Mouse (Mus musculus) liver, embryonic 15.5 days (tissue): ENCODE data around the gene Ntrk1. TPM values are rescaled to one million over a fixed set of nuclear protein-coding genes. Genes with fewer than 3 reads are reported as not detected.
A peak's percentile ranks its signal among the peaks of the same experiment; 100 is the strongest.

ENCODE experiments used
- ATAC-seq: fragments of 200-750 bp; cut with Nextera tagmentation; 2 replicates; pipeline ENCODE4 v1.8.0; 2017; ENCODE audit warnings: moderate number of reproducible peaks, mild to moderate bottlenecking, moderate library complexity; ENCODE audit not compliant: insufficient read depth
- H3K27ac ChIP-seq: fragments of 300-500 bp; sonication (generic); replicated peaks from 2 replicates; pipeline ENCODE4 v1.5.1; 2015; ENCODE audit warnings: mild to moderate bottlenecking, inconsistent platforms
- H3K27me3 ChIP-seq: fragments of 300-500 bp; sonication (generic); 2 replicates; pipeline ENCODE4 v1.6.1; 2015; ENCODE audit warnings: mild to moderate bottlenecking, inconsistent platforms
- H3K36me3 ChIP-seq: fragments of 300-500 bp; sonication (generic); replicated peaks from 2 replicates; pipeline ENCODE4 v1.6.1; 2015; ENCODE audit warnings: moderate library complexity, mild to moderate bottlenecking, inconsistent platforms
- H3K4me1 ChIP-seq: fragments of 300-500 bp; sonication (generic); replicated peaks from 2 replicates; pipeline ENCODE4 v1.6.1; 2015; ENCODE audit warnings: inconsistent platforms
- H3K4me2 ChIP-seq: fragments of 300-500 bp; sonication (generic); 2 replicates; pipeline ENCODE4 v1.6.1; 2015; ENCODE audit warnings: moderate library complexity, mild to moderate bottlenecking, inconsistent platforms
- H3K4me3 ChIP-seq: fragments of 300-500 bp; sonication (generic); replicated peaks from 2 replicates; pipeline ENCODE4 v1.5.1; 2015; ENCODE audit warnings: mild to moderate bottlenecking, inconsistent platforms
- H3K9ac ChIP-seq: fragments of 300-500 bp; sonication (generic); 2 replicates; pipeline ENCODE4 v1.6.1; 2015; ENCODE audit warnings: moderate library complexity, mild to moderate bottlenecking, inconsistent platforms
- H3K9me3 ChIP-seq: fragments of 300-500 bp; sonication (generic); replicated peaks from 2 replicates; pipeline ENCODE4 v1.6.1; 2016; ENCODE audit warnings: inconsistent platforms
- WGBS: fragments of 180-500 bp; shearing (Covaris S2); methylation state at CpG from one replicate; pipeline ENCODE4 v1.1.7; 2015; ENCODE audit warnings: mixed read lengths; ENCODE audit not compliant: insufficient replicate concordance; 5-methylcytosine and 5-hydroxymethylcytosine counted together
- polyA plus RNA-seq: library from polyadenylated mRNA; unstranded; fragments of >200 nt; fragmentation: Nextera tagmentation; extraction: Ambion mirVana; gene quantifications from 2 replicates; pipeline ENCODE4 v1.2.1, GENCODE M21; 2015

The Ntrk1 gene
- polyA plus RNA-seq, 1 experiment from 2014 or later: 0.20 TPM

DNA sequence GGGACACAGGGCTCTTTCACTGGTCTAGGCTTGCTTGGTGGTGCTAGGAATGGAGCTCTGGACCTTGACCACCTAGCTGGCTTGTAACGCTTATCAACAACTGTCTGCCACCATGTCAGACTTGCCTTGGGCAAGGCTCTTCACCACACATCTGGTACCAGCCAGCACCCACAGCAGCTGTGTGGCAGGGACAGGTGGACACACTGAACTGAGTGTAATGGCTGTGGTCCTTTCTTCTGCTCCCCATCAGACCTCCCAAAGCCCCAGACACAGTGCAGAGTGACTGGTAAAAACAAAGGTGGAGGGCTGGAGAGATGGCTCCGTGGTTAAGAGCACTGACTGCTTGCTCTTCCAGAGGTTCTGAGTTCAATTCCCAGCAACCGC is 28.7 kb downstream of the Ntrk1 start:
- peak overlapping the region; percentile 66; the same call in 1 of the 2 replicates for H3K27ac ChIP-seq
- no peaks in the 10 kb centered on the region for H3K9me3 ChIP-seq
- WGBS: 47% methylated on average over 3 of the region's 3 CpGs
- H3K4me1 ChIP-seq: peaks cover 17% of the 10 kb centered on the region
- no peak overlapping the region for H3K9ac ChIP-seq
- H3K27me3 ChIP-seq: peaks cover 51% of the 10 kb centered on the region
- no peak for ATAC-seq
- H3K36me3 ChIP-seq: no peaks in the 10 kb centered on the region
- no peak overlapping the region for H3K4me3 ChIP-seq
- no peak overlapping the region for H3K4me2 ChIP-seq

DNA sequence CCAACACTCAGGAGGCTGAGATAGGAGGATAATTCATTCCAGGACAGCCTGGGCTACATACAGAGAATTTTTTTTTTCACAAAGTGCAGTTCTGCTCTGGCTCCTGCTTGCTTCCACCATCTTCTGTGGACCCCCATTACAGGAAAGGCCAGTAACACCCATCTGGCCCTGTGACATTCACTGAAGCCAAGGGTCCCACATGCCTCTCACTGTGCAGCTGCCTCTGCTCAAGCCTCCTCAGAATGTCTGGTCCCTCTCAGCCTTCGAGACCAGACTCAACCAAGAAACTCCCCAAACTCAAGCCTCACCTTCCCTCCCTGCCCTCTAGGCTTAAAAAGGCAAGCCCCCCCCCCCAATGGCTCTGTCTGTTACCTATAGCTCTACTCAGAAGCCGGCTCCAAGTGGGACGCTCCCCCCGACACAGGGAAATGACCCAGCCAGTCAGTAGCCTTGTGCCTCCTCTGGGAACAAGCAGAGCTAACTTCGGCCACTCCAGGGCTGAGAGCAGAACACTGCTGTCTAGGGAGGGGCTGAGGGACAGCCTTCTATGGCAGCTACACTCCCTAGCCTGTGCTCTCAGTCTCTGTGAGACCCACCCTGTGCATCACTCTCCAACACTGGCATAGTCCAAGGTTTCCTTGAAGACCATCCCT is 29.2 kb downstream of the Ntrk1 start:
- no peaks in the 10 kb centered on the region for H3K9me3 ChIP-seq
- H3K4me1 ChIP-seq: peaks cover 17% of the 10 kb centered on the region
- 47% methylated on average over 5 of the region's 5 CpGs for WGBS
- no peak for ATAC-seq
- H3K27ac ChIP-seq: peak overlapping the region; percentile 66
- H3K27me3 ChIP-seq: peaks cover 50% of the 10 kb centered on the region
- no peak overlapping the region for H3K9ac ChIP-seq
- no peaks in the 10 kb centered on the region for H3K36me3 ChIP-seq
- 0 out of 2 replicates have a peak overlapping the region, but pooled peaks have one; percentile 6 for H3K4me2 ChIP-seq
- no peak overlapping the region for H3K4me3 ChIP-seq

DNA sequence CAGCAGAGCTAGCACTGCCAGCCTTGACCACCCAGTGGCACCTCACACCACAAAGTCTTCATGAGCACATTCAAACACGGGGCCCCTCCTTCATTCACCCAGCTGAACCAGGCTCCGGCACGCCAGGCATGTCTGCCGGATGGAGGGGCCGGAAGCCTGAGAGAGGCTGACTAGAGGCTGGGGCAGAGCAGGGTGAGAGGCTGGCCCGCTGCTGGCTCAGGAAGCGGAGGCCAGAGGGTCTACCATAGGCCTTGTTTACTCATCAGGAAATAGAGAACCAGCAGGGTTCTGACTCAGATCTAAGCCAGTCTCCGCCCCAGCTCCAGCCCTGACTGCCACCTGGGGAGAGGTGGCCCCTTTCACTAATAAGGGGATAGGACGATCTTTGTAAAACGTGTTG is 29.9 kb downstream of the Ntrk1 start:
- H3K4me1 ChIP-seq: peaks cover 17% of the 10 kb centered on the region; the same call in 1 of the 2 replicates

DNA sequence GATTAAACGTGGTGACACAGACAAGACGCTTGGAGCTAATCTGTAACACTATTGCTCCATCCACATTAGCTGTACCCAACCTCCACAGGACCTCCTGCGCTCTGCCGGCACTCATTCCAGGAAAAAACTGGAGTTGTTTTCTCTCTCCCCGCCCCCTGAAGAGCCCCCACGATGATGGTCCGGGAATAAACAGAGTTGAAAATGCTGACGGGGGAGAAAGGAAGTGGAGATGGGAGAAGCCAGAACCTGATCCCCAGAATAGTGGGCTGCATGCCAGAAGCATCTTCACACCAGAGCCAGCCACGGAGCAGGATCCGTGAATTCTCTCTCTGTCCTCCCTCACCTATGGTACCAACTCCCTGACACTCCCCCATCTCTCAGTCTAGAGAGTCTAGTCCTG is 30.5 kb downstream of the Ntrk1 start:
- Histone ChIP-seq H3K4me3 (no peak overlapping the region), H3K9ac (no peak overlapping the region), H3K9me3 (no peaks in the 10 kb centered on the region), H3K4me1 (peaks cover 17% of the 10 kb centered on the region; the same call in 1 of the 2 replicates), H3K4me2 (peak overlapping the region; percentile 6; the same call in 1 of the 2 replicates), H3K36me3 (no peaks in the 10 kb centered on the region), H3K27ac (peak overlapping the region; percentile 66), H3K27me3 (peaks cover 40% of the 10 kb centered on the region)
- WGBS: 14% methylated on average over 10 of the region's 10 CpGs
- no peak for ATAC-seq

More for the DNA sequence above, 29.9 kb downstream of the Ntrk1 start:
- Histone ChIP-seq H3K4me3 (no peak overlapping the region), H3K9ac (no peak overlapping the region), H3K4me2 (peak overlapping the region; percentile 6; the same call in 1 of the 2 replicates), H3K9me3 (no peaks in the 10 kb centered on the region), H3K27ac (peak overlapping the region; percentile 66), H3K36me3 (no peaks in the 10 kb centered on the region), H3K27me3 (peaks cover 46% of the 10 kb centered on the region)
- ATAC-seq: peak; percentile 51
- 10% methylated on average over 10 of the region's 10 CpGs for WGBS

DNA sequence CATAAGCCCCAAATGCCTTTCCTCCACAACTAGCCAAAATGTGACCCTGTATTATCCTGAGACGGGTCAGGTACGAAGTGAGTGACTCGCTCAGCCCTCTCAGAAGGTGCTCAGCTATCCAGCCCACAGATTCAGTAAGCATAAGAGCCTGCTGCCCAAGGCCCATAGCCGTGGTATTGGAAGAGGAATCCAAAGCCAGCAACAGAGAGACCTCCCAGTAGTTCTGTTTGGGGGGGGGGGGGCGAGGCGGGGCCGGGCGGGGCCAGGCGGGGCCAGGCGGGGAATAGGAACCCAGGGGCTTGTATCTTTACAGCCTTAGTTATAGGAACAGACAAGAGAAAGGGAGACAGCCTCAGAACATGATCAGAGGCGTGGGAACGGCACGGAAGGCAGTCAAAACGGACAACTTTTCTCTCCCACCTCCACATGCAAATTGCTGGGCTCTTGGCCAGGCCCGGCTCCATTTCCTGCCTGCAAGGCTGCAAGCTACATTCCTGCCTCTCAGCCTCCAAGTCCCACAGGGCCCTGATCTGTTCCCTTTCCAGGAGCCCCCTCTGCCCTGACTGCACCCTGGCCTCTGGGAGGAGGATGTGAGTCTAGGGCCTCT is 31.2 kb downstream of the Ntrk1 start:
- H3K4me2 ChIP-seq: peak overlapping the region; percentile 6; the same call in 1 of the 2 replicates
- peaks cover 35% of the 10 kb centered on the region for H3K27me3 ChIP-seq
- peaks cover 19% of the 10 kb centered on the region; the same call in 1 of the 2 replicates for H3K4me1 ChIP-seq
- H3K9ac ChIP-seq: no peak overlapping the region
- ATAC-seq: no peak
- no peak overlapping the region for H3K4me3 ChIP-seq
- H3K9me3 ChIP-seq: no peaks in the 10 kb centered on the region
- WGBS: 14% methylated on average over 15 of the region's 15 CpGs
- peak overlapping the region; percentile 66 for H3K27ac ChIP-seq
- no peaks in the 10 kb centered on the region for H3K36me3 ChIP-seq

DNA sequence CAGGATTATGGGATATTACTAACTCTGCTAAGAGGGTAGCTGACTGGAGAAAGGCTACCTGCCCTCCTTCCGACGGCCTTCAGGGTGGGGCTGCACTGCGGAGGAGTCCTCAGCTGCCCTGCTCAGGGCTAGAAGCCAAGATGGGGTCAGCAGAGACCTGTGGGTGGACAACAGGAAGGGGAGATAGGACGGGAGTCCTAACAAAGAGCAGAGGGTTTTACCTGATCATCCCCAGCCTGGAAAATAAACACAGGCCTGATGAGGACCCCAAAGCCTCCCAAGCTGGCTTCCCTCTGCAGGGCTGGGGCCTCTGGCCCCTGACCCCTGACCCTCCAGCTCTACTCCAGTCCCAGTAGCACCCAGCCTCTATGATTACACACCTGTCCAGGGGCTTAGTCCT is 31.8 kb downstream of the Ntrk1 start:
- ATAC-seq: no peak
- no peak overlapping the region for H3K9ac ChIP-seq
- H3K9me3 ChIP-seq: no peaks in the 10 kb centered on the region
- peaks cover 21% of the 10 kb centered on the region; the same call in 1 of the 2 replicates for H3K4me1 ChIP-seq
- H3K36me3 ChIP-seq: no peaks in the 10 kb centered on the region
- H3K27ac ChIP-seq: peak overlapping the region; percentile 66
- peaks cover 29% of the 10 kb centered on the region; the same call in 1 of the 2 replicates for H3K27me3 ChIP-seq
- H3K4me3 ChIP-seq: no peak overlapping the region
- 55% methylated on average over 4 of the region's 4 CpGs for WGBS
- H3K4me2 ChIP-seq: no peak overlapping the region

DNA sequence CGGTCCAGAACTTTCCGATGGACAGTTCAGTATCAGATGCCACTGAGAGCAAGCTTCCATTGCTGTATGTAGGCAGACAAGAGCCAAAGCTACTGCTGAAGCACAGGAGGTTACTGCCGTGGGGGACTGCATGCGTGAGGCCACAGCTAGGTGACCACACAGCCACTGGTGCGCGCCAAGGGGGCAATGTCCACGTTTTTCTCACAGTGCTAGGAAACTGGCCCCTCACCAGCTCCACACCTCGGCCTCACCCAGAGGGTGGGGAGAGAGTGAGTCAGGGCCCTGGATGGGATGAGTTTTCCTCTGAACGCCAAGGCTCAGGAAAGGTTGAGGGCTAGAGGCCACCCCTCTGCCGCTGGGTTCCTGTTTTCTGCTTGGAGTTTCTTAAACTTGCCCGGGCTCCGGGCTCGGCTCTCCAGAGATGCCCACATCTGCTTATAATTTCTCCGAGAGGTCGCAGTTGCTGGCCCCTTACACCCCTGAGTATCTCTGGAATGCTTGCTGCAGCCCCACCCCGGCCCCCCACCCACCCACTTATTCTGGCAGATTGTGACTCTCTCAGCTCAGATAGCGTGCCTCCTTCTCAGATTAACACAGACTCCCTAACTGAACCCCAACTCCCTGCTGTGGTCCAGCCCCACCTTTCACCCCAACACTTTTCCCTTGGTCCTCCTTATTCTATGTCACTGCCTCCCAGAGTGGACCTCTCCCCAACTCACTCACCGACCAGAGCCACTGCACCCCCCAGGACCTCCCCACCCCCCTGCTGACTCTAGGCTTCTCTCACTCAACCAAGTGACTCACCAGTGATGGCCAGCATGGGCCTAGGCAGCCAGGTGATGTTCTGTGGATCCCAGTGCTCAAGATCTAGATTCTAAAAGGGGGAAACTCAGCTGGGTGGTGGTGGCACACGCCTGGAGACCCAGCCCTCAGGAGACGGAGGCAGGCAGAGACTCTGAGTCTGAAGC is 33.3 kb downstream of the Ntrk1 start:
- Histone ChIP-seq H3K9ac (no peak overlapping the region), H3K4me1 (peaks cover 17% of the 10 kb centered on the region; the same call in 1 of the 2 replicates), H3K27ac (no peak overlapping the region), H3K36me3 (no peaks in the 10 kb centered on the region), H3K27me3 (peaks cover 18% of the 10 kb centered on the region; the same call in 1 of the 2 replicates), H3K4me2 (no peak overlapping the region), H3K4me3 (no peak overlapping the region), H3K9me3 (no peaks in the 10 kb centered on the region)
- no peak for ATAC-seq
- WGBS: 43% methylated on average over 20 of the region's 20 CpGs

DNA sequence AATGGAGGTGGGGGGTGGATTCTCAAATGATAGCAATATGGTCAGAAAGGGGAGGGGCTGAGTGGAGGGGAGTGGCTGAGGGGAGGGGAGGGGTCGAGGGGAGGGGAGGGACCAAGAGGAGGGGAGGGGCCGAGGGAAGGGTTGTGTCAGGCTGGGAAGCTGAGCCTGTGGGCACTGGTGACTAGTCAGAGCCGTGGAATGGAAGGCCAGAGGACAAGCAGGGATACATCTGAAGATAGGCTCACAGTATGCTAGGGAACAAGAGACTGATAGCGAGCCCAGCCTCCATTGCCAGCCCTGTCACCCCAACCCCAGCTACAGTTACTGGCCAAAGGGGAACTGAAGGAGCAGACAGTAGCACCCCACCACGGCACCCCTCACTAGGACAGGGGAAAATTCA is 36.3 kb downstream of the Ntrk1 start:
- Histone ChIP-seq H3K36me3 (no peaks in the 10 kb centered on the region), H3K4me3 (no peak overlapping the region), H3K9ac (no peak overlapping the region), H3K4me2 (no peak overlapping the region), H3K27me3 (no peaks in the 10 kb centered on the region), H3K9me3 (no peaks in the 10 kb centered on the region), H3K27ac (no peak overlapping the region), H3K4me1 (peaks cover 9% of the 10 kb centered on the region; the same call in 1 of the 2 replicates)
- 30% methylated on average over 5 of the region's 5 CpGs for WGBS
- ATAC-seq: no peak

DNA sequence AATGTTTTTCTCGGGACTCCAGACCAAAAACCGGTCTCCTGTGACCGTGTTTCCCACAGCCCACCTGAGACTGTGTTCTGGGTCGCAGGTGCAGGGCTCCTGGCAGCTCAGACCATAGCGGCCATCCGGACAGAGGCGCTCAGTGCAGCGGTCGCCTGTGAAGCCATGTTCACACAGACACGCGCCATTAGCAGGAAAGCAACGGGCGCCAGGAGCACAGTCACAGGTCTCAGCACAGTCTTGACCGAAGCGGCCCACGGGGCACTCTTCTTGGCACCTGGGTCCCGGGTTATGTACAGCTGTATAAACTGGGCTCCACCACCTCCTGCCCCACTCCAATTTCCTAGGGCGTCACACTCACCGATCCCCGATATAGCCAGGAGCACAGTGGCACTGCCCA is 38.5 kb downstream of the Ntrk1 start:
- no peak overlapping the region for H3K27ac ChIP-seq
- no peak overlapping the region for H3K4me3 ChIP-seq
- H3K4me2 ChIP-seq: no peak overlapping the region
- H3K9ac ChIP-seq: no peak overlapping the region
- no peaks in the 10 kb centered on the region for H3K9me3 ChIP-seq
- WGBS: 69% methylated on average over 20 of the region's 20 CpGs
- H3K27me3 ChIP-seq: no peaks in the 10 kb centered on the region
- no peak for ATAC-seq
- H3K4me1 ChIP-seq: 0 out of 2 replicates have a peak, but pooled peaks cover 6% of the 10 kb centered on the region
- H3K36me3 ChIP-seq: no peaks in the 10 kb centered on the region

DNA sequence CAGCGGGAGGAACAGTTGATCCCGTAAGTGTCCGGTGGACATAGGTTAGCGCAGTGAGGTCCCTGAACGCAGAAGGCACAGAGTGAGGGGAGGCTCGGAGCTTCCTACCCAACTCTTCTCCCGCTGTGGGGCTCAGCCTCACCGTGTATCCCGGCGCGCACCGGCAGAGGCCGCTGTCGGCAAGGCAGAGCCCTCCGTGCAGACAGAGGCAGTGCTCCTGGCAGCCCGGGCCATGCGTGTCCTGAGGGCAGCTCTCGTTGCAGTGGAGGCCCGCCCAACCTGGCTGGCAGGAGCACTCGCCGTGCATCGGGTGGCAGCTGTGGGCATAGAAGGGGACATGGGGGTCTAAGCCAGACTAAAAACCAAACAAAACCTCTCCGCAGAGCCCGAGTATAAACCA is 39.0 kb downstream of the Ntrk1 start:
- no peak overlapping the region for H3K4me3 ChIP-seq
- H3K4me1 ChIP-seq: 0 out of 2 replicates have a peak, but pooled peaks cover 4% of the 10 kb centered on the region
- no peak overlapping the region for H3K9ac ChIP-seq
- no peaks in the 10 kb centered on the region for H3K9me3 ChIP-seq
- H3K36me3 ChIP-seq: no peaks in the 10 kb centered on the region
- no peak for ATAC-seq
- H3K27ac ChIP-seq: no peak overlapping the region
- WGBS: 15% methylated on average over 24 of the region's 24 CpGs
- peak overlapping the region; percentile 24; the same call in 1 of the 2 replicates for H3K4me2 ChIP-seq
- no peaks in the 10 kb centered on the region for H3K27me3 ChIP-seq
